Mouse (Mus musculus): ENCODE results near the gene Slc16a12.

DNA sequence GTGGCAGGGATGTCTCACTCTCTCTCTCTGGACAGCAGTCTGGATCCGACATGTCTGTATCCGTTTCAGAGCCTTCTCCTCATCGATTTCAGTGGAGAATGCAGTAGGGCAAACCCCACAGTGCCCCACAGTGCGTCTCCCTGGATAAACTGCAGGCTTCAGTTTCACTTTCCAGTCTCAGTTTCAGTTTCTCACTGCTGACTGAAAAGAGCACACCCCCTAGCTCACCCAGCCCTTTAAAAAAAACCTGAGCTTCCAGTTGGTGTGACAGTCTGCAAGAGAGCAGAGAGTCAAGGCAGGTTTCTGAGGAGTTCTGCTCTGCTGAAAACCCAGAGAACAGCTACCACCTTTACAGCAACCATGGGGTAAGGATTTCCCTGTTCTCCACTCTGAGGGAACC, 106.5 kb downstream of the Slc16a12 start, which contains the start of the genes Ifit1bl2 and Ifit1:
- TF ChIP-seq CTCF (IDR thresholded peaks at IDR 0.05; ENCODE audit: control insufficient read depth, insufficient read depth, insufficient read length) (no peak), MYOD1 (IDR thresholded peaks at IDR 0.05; ENCODE audit: control insufficient read depth, insufficient read length, low read depth) (no peak), MAX (IDR thresholded peaks at IDR 0.05) (no peak), USF1 (IDR thresholded peaks at IDR 0.05; ENCODE audit: low read depth) (no peak), FOSL1 (IDR thresholded peaks at IDR 0.05; ENCODE audit: insufficient read depth, low read length, poor library complexity, severe bottlenecking) (no peak), CEBPB (IDR thresholded peaks at IDR 0.05; ENCODE audit: low read depth) (no peak)

All from C2C12 (cell line).